Mouse (Mus musculus) embryonic fibroblast, embryonic 13.5 days (primary cell): Measurements from ENCODE around the gene Ntng2.

Source experiments
- CTCF ChIP-seq: IDR thresholded peaks from 2 replicates; pipeline ENCODE4 v1.5.1; 2011; ENCODE audit warnings: mild to moderate bottlenecking, control low read depth, low read length, moderate library complexity, borderline replicate concordance; ENCODE audit not compliant: insufficient read depth
- POLR2A ChIP-seq: IDR thresholded peaks from 2 replicates; pipeline ENCODE4 v1.6.1; 2011; ENCODE audit warnings: low read depth, mild to moderate bottlenecking, control low read depth, low read length, moderate library complexity

- TF ChIP-seq CTCF: no peak
- no peak for TF ChIP-seq POLR2A
These were observed 3.0 kb downstream of the Ntng2 start for GRCm38 (mm10) chr2:29249852-29250251.
